Mouse (Mus musculus): ENCODE results near the gene Grasp.

GRCm38 (mm10) chr15:101241853-101242252, 17.9 kb downstream of the Grasp start:
- no peak for TF ChIP-seq CTCF (conservative IDR thresholded peaks at IDR 0.05; ENCODE audit: low read length)
- TF ChIP-seq POU5F1 (IDR thresholded peaks at IDR 0.05; ENCODE audit: borderline replicate concordance, low read length) = no peak
- TF ChIP-seq NANOG (IDR thresholded peaks at IDR 0.05; ENCODE audit: borderline replicate concordance, low read length) = no peak

All from E14TG2a.4 (cell line).